Mouse (Mus musculus): ENCODE results near the gene Wipf3.

The Wipf3 gene

GRCm38 (mm10) chr6:54475926-54476667 is 46.7 kb downstream of the Wipf3 start:
- DNase-seq (ENCODE audit: low read depth, low spot score) = peak; percentile 96

GRCm38 (mm10) chr6:54478646-54479324 is 49.4 kb downstream of the Wipf3 start:
- peak; percentile 55 for DNase-seq (ENCODE audit: low read depth, low spot score)

GRCm38 (mm10) chr6:54481390-54482112 is 52.1 kb downstream of the Wipf3 start:
- DNase-seq (ENCODE audit: low read depth, low spot score) = no peak

- DNase-seq (ENCODE audit: low read depth, low spot score) = no peak
Measured at GRCm38 (mm10) chr6:54485000-54485399, 55.6 kb downstream of the Wipf3 start.

GRCm38 (mm10) chr6:54485435-54485901 is 56.1 kb downstream of the Wipf3 start:
- DNase-seq (ENCODE audit: low read depth, low spot score) = no peak

GRCm38 (mm10) chr6:54485973-54486569 is 56.7 kb downstream of the Wipf3 start:
- DNase-seq (ENCODE audit: low read depth, low spot score) = no peak

- DNase-seq (ENCODE audit: low read depth, low spot score) = no peak
Measured at GRCm38 (mm10) chr6:54491074-54491473, 61.7 kb downstream of the Wipf3 start.

- DNase-seq (ENCODE audit: low read depth, low spot score) = no peak
Measured at GRCm38 (mm10) chr6:54494097-54494496, 64.7 kb downstream of the Wipf3 start.

- DNase-seq (ENCODE audit: low read depth, low spot score) = no peak
Measured at GRCm38 (mm10) chr6:54494612-54495398, 65.4 kb downstream of the Wipf3 start.

GRCm38 (mm10) chr6:54496214-54496613 is 66.8 kb downstream of the Wipf3 start:
- no peak for DNase-seq (ENCODE audit: low read depth, low spot score)

- no peak for DNase-seq (ENCODE audit: low read depth, low spot score)
Measured at GRCm38 (mm10) chr6:54502661-54503115, 73.3 kb downstream of the Wipf3 start.

GRCm38 (mm10) chr6:54506318-54506717 is 76.9 kb downstream of the Wipf3 start:
- DNase-seq (ENCODE audit: low read depth, low spot score) = no peak

- peak; percentile 50 for DNase-seq (ENCODE audit: low read depth, low spot score)
Measured at GRCm38 (mm10) chr6:54507002-54507401, 77.6 kb downstream of the Wipf3 start.

- no peak for DNase-seq (ENCODE audit: low read depth, low spot score)
Measured at GRCm38 (mm10) chr6:54507808-54508207, 78.4 kb downstream of the Wipf3 start.

- DNase-seq (ENCODE audit: low read depth, low spot score) = no peak
Measured at GRCm38 (mm10) chr6:54508256-54508793, 78.9 kb downstream of the Wipf3 start.

GRCm38 (mm10) chr6:54509264-54509663 is 79.9 kb downstream of the Wipf3 start:
- no peak for DNase-seq (ENCODE audit: low read depth, low spot score)

GRCm38 (mm10) chr6:54512256-54512655 is 82.9 kb downstream of the Wipf3 start:
- no peak for DNase-seq (ENCODE audit: low read depth, low spot score)

- no peak for DNase-seq (ENCODE audit: low read depth, low spot score)
Measured at GRCm38 (mm10) chr6:54516512-54517134, 87.2 kb downstream of the Wipf3 start.

GRCm38 (mm10) chr6:54518758-54519157 is 89.4 kb downstream of the Wipf3 start:
- DNase-seq (ENCODE audit: low read depth, low spot score) = no peak

- no peak for DNase-seq (ENCODE audit: low read depth, low spot score)
Measured at GRCm38 (mm10) chr6:54528666-54529065, 99.3 kb downstream of the Wipf3 start.
